Mouse (Mus musculus) ES-Bruce4 (cell line): ENCODE measurements around the gene Ppp2r2d.

ENCODE experiments used
- CTCF ChIP-seq: IDR thresholded peaks from one replicate; pipeline ENCODE4 v1.8.1; 2011; ENCODE audit warnings: low read depth, low read length
- EP300 ChIP-seq: IDR thresholded peaks from 2 replicates; pipeline ENCODE4 v1.6.1; 2011; ENCODE audit warnings: low read depth, low read length; ENCODE audit not compliant: insufficient read depth
- POLR2A ChIP-seq: IDR thresholded peaks from one replicate; pipeline ENCODE4 v1.8.1; 2011; ENCODE audit warnings: low read length; ENCODE audit not compliant: insufficient read depth

- TF ChIP-seq CTCF, result no peak
- no peak for TF ChIP-seq POLR2A
- no peak for TF ChIP-seq EP300
These were observed 2.5 kb upstream of the Ppp2r2d start for GRCm38 (mm10) chr7:138843421-138843820.
